Mouse (Mus musculus): ENCODE measurements at regions not wholly inside any gene's neighbourhood (a gene's known extent, or its start where the extent isn't known, plus 50 kb on each side); places are given as distances from the start of the nearest gene placed in this dataset.

DNA sequence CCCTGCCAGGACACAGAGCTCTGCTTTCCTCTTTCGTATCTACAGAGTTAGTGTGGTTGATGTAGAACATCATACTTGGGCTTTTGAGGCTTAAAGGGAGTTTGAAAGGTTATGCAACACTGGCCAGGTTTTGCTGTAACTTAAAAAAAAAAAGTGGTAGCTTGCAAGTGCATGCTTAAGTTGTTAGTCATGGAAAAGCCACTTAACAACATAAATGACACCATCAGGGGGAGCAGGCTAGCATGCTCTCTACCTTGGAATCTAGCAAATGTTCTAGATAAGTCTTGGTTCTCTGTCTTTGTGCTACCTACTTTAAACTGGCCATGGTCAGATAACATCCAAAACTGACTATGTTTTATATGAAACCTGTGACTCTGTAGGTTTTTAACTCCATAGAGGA is 176.6 kb upstream of the Prr30 start:
- Histone ChIP-seq H3K27me3 (ENCODE audit: control insufficient read depth, insufficient read depth, insufficient read length) (peaks cover 7% of the 10 kb centered on the region), H3K36me3 (ENCODE audit: control insufficient read depth, insufficient read depth) (no peaks in the 10 kb centered on the region), H3ac (ENCODE audit: control insufficient read depth, insufficient read length) (no peak overlapping the region), H3K79me2 (ENCODE audit: control insufficient read depth, insufficient read depth) (no peaks in the 10 kb centered on the region), H3K4me3 (no peak overlapping the region), H3K4me2 (ENCODE audit: low read depth) (no peak overlapping the region)
- TF ChIP-seq SRF (IDR thresholded peaks at IDR 0.05; ENCODE audit: control insufficient read depth, insufficient read length, low read depth) (no peak), E2F4 (IDR thresholded peaks at IDR 0.05; ENCODE audit: insufficient read depth) (no peak)

- H3K27me3 ChIP-seq (ENCODE audit: control insufficient read depth, insufficient read depth, insufficient read length), result peaks cover 5% of the 10 kb centered on the region
- no peak overlapping the region for H3ac ChIP-seq (ENCODE audit: control insufficient read depth, insufficient read length)
- TF ChIP-seq MYOD1 (IDR thresholded peaks at IDR 0.05; ENCODE audit: control insufficient read depth in 1 of 3, insufficient read length in 2 of 3, low read depth in 2 of 3) (no peak), SRF (IDR thresholded peaks at IDR 0.05; ENCODE audit: control insufficient read depth, insufficient read length, low read depth) (no peak), MYOG (IDR thresholded peaks at IDR 0.05; ENCODE audit: control insufficient read depth in 1 of 3, insufficient read depth in 1 of 3, insufficient read length in 2 of 3, low read depth in 2 of 3) (no peak), CEBPB (IDR thresholded peaks at IDR 0.05; ENCODE audit: insufficient read depth, poor library complexity, severe bottlenecking) (no peak), TCF3 (IDR thresholded peaks at IDR 0.05; ENCODE audit: insufficient read length, low read depth) (no peak), USF1 (IDR thresholded peaks at IDR 0.05; ENCODE audit: low read depth) (no peak), TCF12 (IDR thresholded peaks at IDR 0.05; ENCODE audit: insufficient read depth, poor library complexity, severe bottlenecking) (no peak), POLR2AphosphoS2 (IDR thresholded peaks at IDR 0.05; ENCODE audit: insufficient read length, low read depth) (no peak), POLR2A (IDR thresholded peaks at IDR 0.05; ENCODE audit: insufficient read length, low read depth) (no peak), E2F4 (IDR thresholded peaks at IDR 0.05; ENCODE audit: insufficient read depth) (no peak), REST (IDR thresholded peaks at IDR 0.05; ENCODE audit: insufficient read depth, insufficient read length) (no peak), MAX (IDR thresholded peaks at IDR 0.05; ENCODE audit: low read depth) (no peak)
- no peaks in the 10 kb centered on the region for H3K79me2 ChIP-seq (ENCODE audit: control insufficient read depth, insufficient read depth)
- no peak overlapping the region for H3K4me3 ChIP-seq
- H3K36me3 ChIP-seq (ENCODE audit: control insufficient read depth, insufficient read depth), result no peaks in the 10 kb centered on the region
- H3K4me2 ChIP-seq (ENCODE audit: low read depth), result no peak overlapping the region
Observed at GRCm38 (mm10) chr14:101375833-101376232, 175.7 kb upstream of the Prr30 start.

- H3ac ChIP-seq (ENCODE audit: control insufficient read depth, insufficient read length), result no peak overlapping the region
- TF ChIP-seq E2F4 (IDR thresholded peaks at IDR 0.05; ENCODE audit: insufficient read depth) (no peak), MAX (IDR thresholded peaks at IDR 0.05; ENCODE audit: low read depth) (no peak), TCF12 (IDR thresholded peaks at IDR 0.05; ENCODE audit: insufficient read depth, poor library complexity, severe bottlenecking) (no peak), POLR2AphosphoS2 (IDR thresholded peaks at IDR 0.05; ENCODE audit: insufficient read length, low read depth) (no peak), POLR2A (IDR thresholded peaks at IDR 0.05; ENCODE audit: insufficient read length, low read depth) (no peak), MYOG (IDR thresholded peaks at IDR 0.05; ENCODE audit: control insufficient read depth in 1 of 3, insufficient read depth in 1 of 3, insufficient read length in 2 of 3, low read depth in 2 of 3) (no peak), SRF (IDR thresholded peaks at IDR 0.05; ENCODE audit: control insufficient read depth, insufficient read length, low read depth) (no peak), REST (IDR thresholded peaks at IDR 0.05; ENCODE audit: insufficient read depth, insufficient read length) (no peak), USF1 (IDR thresholded peaks at IDR 0.05; ENCODE audit: low read depth) (no peak), TCF3 (IDR thresholded peaks at IDR 0.05; ENCODE audit: insufficient read length, low read depth) (no peak), MYOD1 (IDR thresholded peaks at IDR 0.05; ENCODE audit: control insufficient read depth in 1 of 3, insufficient read length in 2 of 3, low read depth in 2 of 3) (no peak), CEBPB (IDR thresholded peaks at IDR 0.05; ENCODE audit: insufficient read depth, poor library complexity, severe bottlenecking) (no peak)
- no peaks in the 10 kb centered on the region for H3K79me2 ChIP-seq (ENCODE audit: control insufficient read depth, insufficient read depth)
- no peak overlapping the region for H3K4me3 ChIP-seq
- H3K36me3 ChIP-seq (ENCODE audit: control insufficient read depth, insufficient read depth), result no peaks in the 10 kb centered on the region
- H3K27me3 ChIP-seq (ENCODE audit: control insufficient read depth, insufficient read depth, insufficient read length), result peaks cover 5% of the 10 kb centered on the region
- H3K4me2 ChIP-seq (ENCODE audit: low read depth), result no peak overlapping the region
Observed at GRCm38 (mm10) chr14:101373864-101374263, 173.7 kb upstream of the Prr30 start.

GRCm38 (mm10) chr14:101359860-101360259 is 159.7 kb upstream of the Prr30 start:
- Histone ChIP-seq H3ac (ENCODE audit: control insufficient read depth, insufficient read length) (no peak overlapping the region), H3K4me2 (ENCODE audit: low read depth) (no peak overlapping the region), H3K79me2 (ENCODE audit: control insufficient read depth, insufficient read depth) (no peaks in the 10 kb centered on the region), H3K27me3 (ENCODE audit: control insufficient read depth, insufficient read depth, insufficient read length) (no peaks in the 10 kb centered on the region), H3K36me3 (ENCODE audit: control insufficient read depth, insufficient read depth) (no peaks in the 10 kb centered on the region), H3K4me3 (no peak overlapping the region)
- TF ChIP-seq POLR2AphosphoS2 (IDR thresholded peaks at IDR 0.05; ENCODE audit: insufficient read length, low read depth), result no peak
- TF ChIP-seq USF1 (IDR thresholded peaks at IDR 0.05; ENCODE audit: low read depth), result no peak
- TF ChIP-seq MYOG (IDR thresholded peaks at IDR 0.05; ENCODE audit: control insufficient read depth in 1 of 3, insufficient read depth in 1 of 3, insufficient read length in 2 of 3, low read depth in 2 of 3), result no peak
- no peak for TF ChIP-seq TCF12 (IDR thresholded peaks at IDR 0.05; ENCODE audit: insufficient read depth, poor library complexity, severe bottlenecking)
- no peak for TF ChIP-seq REST (IDR thresholded peaks at IDR 0.05; ENCODE audit: insufficient read depth, insufficient read length)
- no peak for TF ChIP-seq CEBPB (IDR thresholded peaks at IDR 0.05; ENCODE audit: insufficient read depth, poor library complexity, severe bottlenecking)
- TF ChIP-seq MYOD1 (IDR thresholded peaks at IDR 0.05; ENCODE audit: control insufficient read depth in 1 of 3, insufficient read length in 2 of 3, low read depth in 2 of 3), result no peak
- TF ChIP-seq TCF3 (IDR thresholded peaks at IDR 0.05; ENCODE audit: insufficient read length, low read depth), result no peak
- no peak for TF ChIP-seq SRF (IDR thresholded peaks at IDR 0.05; ENCODE audit: control insufficient read depth, insufficient read length, low read depth)
- no peak for TF ChIP-seq POLR2A (IDR thresholded peaks at IDR 0.05; ENCODE audit: insufficient read length, low read depth)
- no peak for TF ChIP-seq E2F4 (IDR thresholded peaks at IDR 0.05; ENCODE audit: insufficient read depth)
- no peak for TF ChIP-seq MAX (IDR thresholded peaks at IDR 0.05; ENCODE audit: low read depth)

GRCm38 (mm10) chr14:101353009-101353378 is 152.9 kb upstream of the Prr30 start:
- Histone ChIP-seq H3K4me2 (ENCODE audit: low read depth) (no peak overlapping the region), H3K36me3 (ENCODE audit: control insufficient read depth, insufficient read depth) (no peaks in the 10 kb centered on the region), H3K27me3 (ENCODE audit: control insufficient read depth, insufficient read depth, insufficient read length) (no peaks in the 10 kb centered on the region), H3ac (ENCODE audit: control insufficient read depth, insufficient read length) (no peak overlapping the region), H3K4me3 (no peak overlapping the region), H3K79me2 (ENCODE audit: control insufficient read depth, insufficient read depth) (no peaks in the 10 kb centered on the region)
- no peak for TF ChIP-seq SRF (IDR thresholded peaks at IDR 0.05; ENCODE audit: control insufficient read depth, insufficient read length, low read depth)
- TF ChIP-seq CEBPB (IDR thresholded peaks at IDR 0.05; ENCODE audit: insufficient read depth, poor library complexity, severe bottlenecking), result no peak
- TF ChIP-seq TCF12 (IDR thresholded peaks at IDR 0.05; ENCODE audit: insufficient read depth, poor library complexity, severe bottlenecking), result no peak
- no peak for TF ChIP-seq MYOD1 (IDR thresholded peaks at IDR 0.05; ENCODE audit: control insufficient read depth in 1 of 3, insufficient read length in 2 of 3, low read depth in 2 of 3)
- TF ChIP-seq USF1 (IDR thresholded peaks at IDR 0.05; ENCODE audit: low read depth), result no peak
- no peak for TF ChIP-seq POLR2AphosphoS2 (IDR thresholded peaks at IDR 0.05; ENCODE audit: insufficient read length, low read depth)
